Mouse (Mus musculus): ENCODE measurements at regions not wholly inside any gene's neighbourhood (a gene's known extent, or its start where the extent isn't known, plus 50 kb on each side); places are given as distances from the start of the nearest gene placed in this dataset.

GRCm38 (mm10) chrX:76116562-76116961 is 147.5 kb upstream of the Cldn34b3 start:
- TF ChIP-seq CTCF (conservative IDR thresholded peaks at IDR 0.05; ENCODE audit: low read length) (no peak), NANOG (IDR thresholded peaks at IDR 0.05; ENCODE audit: borderline replicate concordance, low read length) (no peak)

All from E14TG2a.4 (cell line).